26 mouse cellular contexts compared by ENCODE assay signal in genomic region chr4:63102025-63102424, GRCm38 (mm10). TPM values are rescaled to one million over a fixed set of nuclear protein-coding genes. Genes with fewer than 3 reads are reported as not detected.
"Had no signal": no experiment of that assay in that cellular context is flagged by ENCODE, and none has a peak within 500 bp of the region (broad histone marks: within the 10 kb centered on the region; RNA-seq: fewer than 3 reads in every experiment).

No protein-coding gene starts in this region.

- H3K4me2 ChIP-seq: heart, embryonic 11.5 days; heart, embryonic 13.5 days; heart, embryonic 15.5 days; hindbrain, embryonic 12.5 days; hindbrain, embryonic 15.5 days; kidney, embryonic 15.5 days; limb, embryonic 13.5 days; limb, embryonic 15.5 days had no signal

- H3K9me3 ChIP-seq: heart, embryonic 15.5 days; hindbrain, embryonic 12.5 days; hindbrain, embryonic 15.5 days; kidney, embryonic 15.5 days; limb, embryonic 15.5 days had no signal

- H3K36me3 ChIP-seq: heart, embryonic 15.5 days had no signal

- H3K27me3 ChIP-seq: heart, embryonic 13.5 days; heart, embryonic 15.5 days; hindbrain, embryonic 12.5 days; hindbrain, embryonic 15.5 days; kidney, embryonic 15.5 days; limb, embryonic 13.5 days; limb, embryonic 15.5 days had no signal

- H3K4me3 ChIP-seq: heart, adult 2 months; heart, embryonic 13.5 days; heart, embryonic 15.5 days; hindbrain, embryonic 12.5 days; hindbrain, embryonic 15.5 days; kidney, embryonic 15.5 days; limb, embryonic 13.5 days; limb, embryonic 15.5 days had no signal

- H3K9ac ChIP-seq: forebrain, postnatal 0 days; heart, embryonic 13.5 days; heart, embryonic 15.5 days; hindbrain, embryonic 12.5 days; hindbrain, embryonic 15.5 days; kidney, embryonic 15.5 days; limb, embryonic 13.5 days; limb, embryonic 15.5 days had no signal

- H3K4me1 ChIP-seq: hindbrain, embryonic 12.5 days; hindbrain, embryonic 15.5 days; kidney, embryonic 15.5 days; limb, embryonic 15.5 days had no signal

- DNase-seq: forebrain, postnatal 0 days; gastrocnemius, postnatal 14 days; gastrocnemius, postnatal 36 days; heart, adult 11 months; heart, adult 2 months; heart, postnatal 14 days; heart, postnatal 36 days; kidney, adult 11 months; kidney, adult 2 months; kidney, adult 9 months; kidney, postnatal 14 days; kidney, postnatal 36 days; layer of hippocampus, adult 9-11 months; layer of hippocampus, postnatal 36 days; left cerebral cortex, postnatal 4 days had no signal

- H3K27ac ChIP-seq: heart, adult 2 months; heart, embryonic 13.5 days; heart, embryonic 15.5 days; hindbrain, embryonic 12.5 days; hindbrain, embryonic 15.5 days; hindbrain, postnatal 0 days; kidney, embryonic 15.5 days; kidney, postnatal 0 days; limb, embryonic 13.5 days; limb, embryonic 15.5 days had no signal

- ATAC-seq: forebrain, postnatal 0 days; hindbrain, postnatal 0 days; intestine, embryonic 16.5 days had no signal

RNA-seq across cellular contexts. Expression of gene Ambp, which starts 52.6 kb away (rescaled TPM):
- polyA plus RNA-seq: forebrain, postnatal 0 days; heart, adult 2 months; hindbrain, embryonic 12.5 days; hindbrain, postnatal 0 days had no signal
